Mouse (Mus musculus) lung, adult 2 months (tissue): ENCODE measurements at regions not wholly inside any gene's neighbourhood (a gene's known extent, or its start where the extent isn't known, plus 50 kb on each side); places are given as distances from the start of the nearest gene placed in this dataset.

ENCODE experiments used
- CTCF ChIP-seq: fragments of 200-500 bp; IDR thresholded peaks from 2 replicates; pipeline ENCODE4 v1.5.1; 2011; ENCODE audit warnings: mild to moderate bottlenecking, low read length, control low read depth; ENCODE audit not compliant: insufficient read depth
- POLR2A ChIP-seq: fragments of 200-500 bp; IDR thresholded peaks from 2 replicates; pipeline ENCODE4 v1.6.1; 2011; ENCODE audit warnings: low read depth, mild to moderate bottlenecking, control low read depth, low read length, borderline replicate concordance; ENCODE audit errors: extremely low read depth

- TF ChIP-seq POLR2A (no peak), CTCF (no peak)
Observed at GRCm38 (mm10) chr8:126861754-126862153, 83.9 kb downstream of the Tomm20 start.
